Mouse (Mus musculus): ENCODE data around the gene BC037034.

Gene BC037034

GRCm38 (mm10) chr5:138263260-138264206, at the start of gene BC037034:
TSS of gene BC037034 (minus strand) at chr5:138264033.
- DNase-seq (ENCODE audit: low spot score in 2 of 2): peak; percentile 93 to 96

GRCm38 (mm10) chr5:138312795-138313194, 49.0 kb upstream of the BC037034 start:
- no peak for DNase-seq (ENCODE audit: low spot score in 2 of 2)

GRCm38 (mm10) chr5:138299613-138300012, 35.8 kb upstream of the BC037034 start:
- DNase-seq (ENCODE audit: low spot score in 2 of 2): no peak

- DNase-seq (ENCODE audit: low spot score in 2 of 2): no peak
Observed at GRCm38 (mm10) chr5:138294158-138294557, 30.3 kb upstream of the BC037034 start.

- DNase-seq (ENCODE audit: low spot score in 2 of 2): no peak
Observed at GRCm38 (mm10) chr5:138291638-138292037, 27.8 kb upstream of the BC037034 start.

GRCm38 (mm10) chr5:138287861-138288260, 24.0 kb upstream of the BC037034 start:
- no peak for DNase-seq (ENCODE audit: low spot score in 2 of 2)

GRCm38 (mm10) chr5:138283540-138283939, 19.7 kb upstream of the BC037034 start:
- no peak for DNase-seq (ENCODE audit: low spot score in 2 of 2)

- no peak for DNase-seq (ENCODE audit: low spot score in 2 of 2)
Observed at GRCm38 (mm10) chr5:138281798-138282197, 18.0 kb upstream of the BC037034 start.

- DNase-seq (ENCODE audit: low spot score in 2 of 2): no peak
Observed at GRCm38 (mm10) chr5:138280829-138281228, 17.0 kb upstream of the BC037034 start.

GRCm38 (mm10) chr5:138280425-138280768, 16.6 kb upstream of the BC037034 start:
- no peak for DNase-seq (ENCODE audit: low spot score in 2 of 2)

- DNase-seq (ENCODE audit: low spot score in 2 of 2): peak; percentile 82 to 88
Observed at GRCm38 (mm10) chr5:138279585-138280424, 16.0 kb upstream of the BC037034 start, which contains the start of the genes Gm43720, Gpc2 and Stag3. TSS of gene Gm43720 (minus strand) at chr5:138279958. TSS of gene Gpc2 (minus strand) at chr5:138280005. TSS of gene Stag3 (plus strand) at chr5:138280240.

- no peak for DNase-seq (ENCODE audit: low spot score in 2 of 2)
Observed at GRCm38 (mm10) chr5:138277994-138278393, 14.2 kb upstream of the BC037034 start.

- no peak for DNase-seq (ENCODE audit: low spot score in 2 of 2)
Observed at GRCm38 (mm10) chr5:138275216-138276050, 11.6 kb upstream of the BC037034 start.

- no peak for DNase-seq (ENCODE audit: low spot score in 2 of 2)
Observed at GRCm38 (mm10) chr5:138274186-138274585, 10.4 kb upstream of the BC037034 start.

- peak in 1 of 2 experiments; percentile 45 for DNase-seq (ENCODE audit: low spot score in 2 of 2)
Observed at GRCm38 (mm10) chr5:138272409-138272923, 8.6 kb upstream of the BC037034 start, which contains the start of gene Gal3st4. TSS of gene Gal3st4 (minus strand) at chr5:138272840.

- DNase-seq (ENCODE audit: low spot score in 2 of 2): no peak
Observed at GRCm38 (mm10) chr5:138271232-138271631, 7.4 kb upstream of the BC037034 start.

- DNase-seq (ENCODE audit: low spot score in 2 of 2): no peak
Observed at GRCm38 (mm10) chr5:138268980-138269379, 5.1 kb upstream of the BC037034 start.

- DNase-seq (ENCODE audit: low spot score in 2 of 2): peak in 1 of 2 experiments; percentile 57
Observed at GRCm38 (mm10) chr5:138267114-138267513, 3.3 kb upstream of the BC037034 start.

GRCm38 (mm10) chr5:138265712-138266111, 1.9 kb upstream of the BC037034 start:
- DNase-seq (ENCODE audit: low spot score in 2 of 2): peak in 1 of 2 experiments; percentile 53

GRCm38 (mm10) chr5:138264207-138264578, 360 bp upstream of the BC037034 start:
- peak in 1 of 2 experiments; percentile 56 for DNase-seq (ENCODE audit: low spot score in 2 of 2)

All from spleen, postnatal 4 days (tissue).